Mouse (Mus musculus) midbrain, embryonic 15.5 days (tissue): ENCODE results near the gene Kcnh7. TPM values are rescaled to one million over a fixed set of nuclear protein-coding genes. Genes with fewer than 3 reads are reported as not detected.

ENCODE experiments used
- ATAC-seq: fragments of 200-750 bp; cut with Nextera tagmentation; replicated peaks from 2 replicates; pipeline ENCODE4 v1.8.0; 2017; ENCODE audit warnings: moderate TSS enrichment
- H3K27ac ChIP-seq: fragments of 300-500 bp; sonication (generic); 2 replicates; pipeline ENCODE4 v1.5.1; 2015; ENCODE audit warnings: mild to moderate bottlenecking, inconsistent platforms
- H3K27me3 ChIP-seq: fragments of 300-500 bp; sonication (generic); replicated peaks from 2 replicates; pipeline ENCODE4 v1.6.1; 2015; ENCODE audit warnings: inconsistent platforms
- H3K36me3 ChIP-seq: fragments of 300-500 bp; sonication (generic); replicated peaks from 2 replicates; pipeline ENCODE4 v1.6.1; 2015; ENCODE audit warnings: inconsistent platforms
- H3K4me1 ChIP-seq: fragments of 300-500 bp; sonication (generic); 2 replicates; pipeline ENCODE4 v1.6.1; 2015; ENCODE audit warnings: inconsistent platforms
- H3K4me2 ChIP-seq: fragments of 300-500 bp; sonication (generic); 2 replicates; pipeline ENCODE4 v1.6.1; 2015; ENCODE audit warnings: inconsistent platforms, mild to moderate bottlenecking, moderate library complexity
- H3K4me3 ChIP-seq: fragments of 300-500 bp; sonication (generic); 2 replicates; pipeline ENCODE4 v1.5.1; 2015; ENCODE audit warnings: mild to moderate bottlenecking, inconsistent platforms
- H3K9ac ChIP-seq: fragments of 300-500 bp; sonication (generic); 2 replicates; pipeline ENCODE4 v1.6.1; 2015; ENCODE audit warnings: mild to moderate bottlenecking, inconsistent platforms
- H3K9me3 ChIP-seq: fragments of 300-500 bp; sonication (generic); 2 replicates; pipeline ENCODE4 v1.6.1; 2016; ENCODE audit warnings: inconsistent platforms
- WGBS: fragments of 180-500 bp; shearing (Covaris S2); methylation state at CpG from one replicate; pipeline ENCODE4 v1.1.7; 2015; ENCODE audit warnings: mixed read lengths; 5-methylcytosine and 5-hydroxymethylcytosine counted together
- polyA plus RNA-seq: library from polyadenylated mRNA; unstranded; fragments of >200 nt; fragmentation: Nextera tagmentation; extraction: Ambion mirVana; gene quantifications from 2 replicates; pipeline ENCODE4 v1.2.1, GENCODE M21; 2015

Kcnh7 gene
- polyA plus RNA-seq, 1 experiment from 2014 or later: 10.3 TPM

GRCm38 (mm10) chr2:62685934-62686333, 498.2 kb downstream of the Kcnh7 start:
- H3K4me2 ChIP-seq: no peak overlapping the region
- H3K27ac ChIP-seq: no peak overlapping the region
- no peak overlapping the region for H3K4me3 ChIP-seq
- no peaks in the 10 kb centered on the region for H3K27me3 ChIP-seq
- H3K9me3 ChIP-seq: no peaks in the 10 kb centered on the region
- no peak for ATAC-seq
- WGBS: 90% methylated on average over 6 of the region's 6 CpGs
- no peaks in the 10 kb centered on the region for H3K4me1 ChIP-seq
- no peak overlapping the region for H3K9ac ChIP-seq
- no peaks in the 10 kb centered on the region for H3K36me3 ChIP-seq

GRCm38 (mm10) chr2:62684989-62685595, 499.0 kb downstream of the Kcnh7 start:
- H3K9me3 ChIP-seq: no peaks in the 10 kb centered on the region
- no peaks in the 10 kb centered on the region for H3K36me3 ChIP-seq
- H3K4me3 ChIP-seq: no peak overlapping the region
- 63% methylated on average over 3 of the region's 3 CpGs for WGBS
- H3K27me3 ChIP-seq: no peaks in the 10 kb centered on the region
- no peaks in the 10 kb centered on the region for H3K4me1 ChIP-seq
- no peak overlapping the region for H3K9ac ChIP-seq
- ATAC-seq: no peak
- H3K27ac ChIP-seq: no peak overlapping the region
- H3K4me2 ChIP-seq: no peak overlapping the region

GRCm38 (mm10) chr2:62681667-62682066, 502.4 kb downstream of the Kcnh7 start:
- H3K27ac ChIP-seq: no peak overlapping the region
- ATAC-seq: no peak
- 71% methylated on average over 8 of the region's 8 CpGs for WGBS
- H3K36me3 ChIP-seq: no peaks in the 10 kb centered on the region
- H3K4me2 ChIP-seq: no peak overlapping the region
- H3K9me3 ChIP-seq: no peaks in the 10 kb centered on the region
- H3K9ac ChIP-seq: no peak overlapping the region
- no peaks in the 10 kb centered on the region for H3K4me1 ChIP-seq
- H3K27me3 ChIP-seq: no peaks in the 10 kb centered on the region
- H3K4me3 ChIP-seq: no peak overlapping the region

GRCm38 (mm10) chr2:62672788-62673187, 511.3 kb downstream of the Kcnh7 start:
- 92% methylated on average over 5 of the region's 5 CpGs for WGBS
- Histone ChIP-seq H3K4me2 (no peak overlapping the region), H3K4me1 (no peaks in the 10 kb centered on the region), H3K27ac (no peak overlapping the region), H3K36me3 (no peaks in the 10 kb centered on the region), H3K4me3 (no peak overlapping the region), H3K27me3 (no peaks in the 10 kb centered on the region), H3K9ac (no peak overlapping the region), H3K9me3 (no peaks in the 10 kb centered on the region)
- ATAC-seq: no peak

GRCm38 (mm10) chr2:62670767-62671166, 513.3 kb downstream of the Kcnh7 start:
- Histone ChIP-seq H3K4me3 (no peak overlapping the region), H3K36me3 (no peaks in the 10 kb centered on the region), H3K9ac (no peak overlapping the region), H3K9me3 (no peaks in the 10 kb centered on the region), H3K4me2 (no peak overlapping the region), H3K27ac (no peak overlapping the region), H3K4me1 (no peaks in the 10 kb centered on the region), H3K27me3 (no peaks in the 10 kb centered on the region)
- no peak for ATAC-seq
- WGBS: 88% methylated on average over 4 of the region's 4 CpGs

- H3K4me3 ChIP-seq: no peak overlapping the region
- WGBS: 85% methylated on average over 5 of the region's 5 CpGs
- no peak overlapping the region for H3K9ac ChIP-seq
- no peaks in the 10 kb centered on the region for H3K4me1 ChIP-seq
- no peak overlapping the region for H3K27ac ChIP-seq
- no peaks in the 10 kb centered on the region for H3K27me3 ChIP-seq
- H3K4me2 ChIP-seq: no peak overlapping the region
- no peaks in the 10 kb centered on the region for H3K36me3 ChIP-seq
- H3K9me3 ChIP-seq: no peaks in the 10 kb centered on the region
- no peak for ATAC-seq
Measured at GRCm38 (mm10) chr2:62670301-62670700, 513.8 kb downstream of the Kcnh7 start.

- no peak overlapping the region for H3K9ac ChIP-seq
- no peak overlapping the region for H3K27ac ChIP-seq
- no peak for ATAC-seq
- no peaks in the 10 kb centered on the region for H3K9me3 ChIP-seq
- H3K4me2 ChIP-seq: no peak overlapping the region
- H3K27me3 ChIP-seq: no peaks in the 10 kb centered on the region
- WGBS: 77% methylated on average over 3 of the region's 3 CpGs
- H3K36me3 ChIP-seq: no peaks in the 10 kb centered on the region
- H3K4me3 ChIP-seq: no peak overlapping the region
- H3K4me1 ChIP-seq: no peaks in the 10 kb centered on the region
Measured at GRCm38 (mm10) chr2:62669848-62670247, 514.2 kb downstream of the Kcnh7 start.

- Histone ChIP-seq H3K9ac (no peak overlapping the region), H3K27me3 (no peaks in the 10 kb centered on the region), H3K4me3 (no peak overlapping the region), H3K36me3 (no peaks in the 10 kb centered on the region), H3K4me1 (0 out of 2 replicates have a peak, but pooled peaks cover 3% of the 10 kb centered on the region), H3K27ac (no peak overlapping the region), H3K9me3 (no peaks in the 10 kb centered on the region), H3K4me2 (no peak overlapping the region)
- 49% methylated on average over 1 of the region's 1 CpGs for WGBS
- ATAC-seq: no peak
Measured at GRCm38 (mm10) chr2:62665536-62665935, 518.6 kb downstream of the Kcnh7 start.

GRCm38 (mm10) chr2:62664839-62665238, 519.2 kb downstream of the Kcnh7 start:
- ATAC-seq: no peak
- no peaks in the 10 kb centered on the region for H3K36me3 ChIP-seq
- WGBS: 65% methylated on average over 7 of the region's 7 CpGs
- peak overlapping the region; percentile 95; the same call in 1 of the 2 replicates for H3K4me2 ChIP-seq
- H3K27me3 ChIP-seq: no peaks in the 10 kb centered on the region
- H3K9me3 ChIP-seq: no peaks in the 10 kb centered on the region
- H3K4me3 ChIP-seq: peak overlapping the region; percentile 80
- 0 out of 2 replicates have a peak, but pooled peaks cover 3% of the 10 kb centered on the region for H3K4me1 ChIP-seq
- H3K27ac ChIP-seq: no peak overlapping the region
- no peak overlapping the region for H3K9ac ChIP-seq

- Histone ChIP-seq H3K9ac (peak within 1 kb of the TSS; percentile 54), H3K4me3 (peak within 1 kb of the TSS; percentile 80), H3K36me3 (no peaks in the 10 kb centered on the region), H3K27me3 (no peaks in the 10 kb centered on the region), H3K4me2 (peak within 1 kb of the TSS; percentile 95), H3K27ac (no peak within 1 kb of the TSS), H3K4me1 (0 out of 2 replicates have a peak, but pooled peaks cover 3% of the 10 kb centered on the region), H3K9me3 (no peaks in the 10 kb centered on the region)
- WGBS: under 1% methylated on average over 43 of the region's 43 CpGs
- ATAC-seq: peak; percentile 99
Measured at GRCm38 (mm10) chr2:62664135-62664670, 519.9 kb downstream of the Kcnh7 start, which contains the start of gene Gca. Gca (plus strand) TSS chr2:62664285.

- WGBS: 80% methylated on average over 3 of the region's 3 CpGs
- ATAC-seq: no peak
- H3K27ac ChIP-seq: no peak overlapping the region
- H3K9me3 ChIP-seq: no peaks in the 10 kb centered on the region
- no peak overlapping the region for H3K4me3 ChIP-seq
- H3K36me3 ChIP-seq: no peaks in the 10 kb centered on the region
- 0 out of 2 replicates have a peak, but pooled peaks cover 3% of the 10 kb centered on the region for H3K4me1 ChIP-seq
- no peaks in the 10 kb centered on the region for H3K27me3 ChIP-seq
- H3K9ac ChIP-seq: no peak overlapping the region
- no peak overlapping the region for H3K4me2 ChIP-seq
Measured at GRCm38 (mm10) chr2:62662560-62662959, 521.5 kb downstream of the Kcnh7 start.

- Histone ChIP-seq H3K9me3 (no peaks in the 10 kb centered on the region), H3K9ac (no peak overlapping the region), H3K27me3 (no peaks in the 10 kb centered on the region), H3K36me3 (no peaks in the 10 kb centered on the region), H3K27ac (no peak overlapping the region), H3K4me2 (no peak overlapping the region), H3K4me1 (0 out of 2 replicates have a peak, but pooled peaks cover 3% of the 10 kb centered on the region), H3K4me3 (no peak overlapping the region)
- 53% methylated on average over 6 of the region's 6 CpGs for WGBS
- ATAC-seq: no peak
Measured at GRCm38 (mm10) chr2:62660565-62660964, 523.5 kb downstream of the Kcnh7 start.

- Histone ChIP-seq H3K27ac (no peak overlapping the region), H3K36me3 (no peaks in the 10 kb centered on the region), H3K9me3 (no peaks in the 10 kb centered on the region), H3K4me2 (no peak overlapping the region), H3K4me1 (no peaks in the 10 kb centered on the region), H3K4me3 (no peak overlapping the region), H3K27me3 (no peaks in the 10 kb centered on the region), H3K9ac (no peak overlapping the region)
- WGBS: 84% methylated on average over 1 of the region's 1 CpGs
- ATAC-seq: no peak
Measured at GRCm38 (mm10) chr2:62656072-62656471, 528.0 kb downstream of the Kcnh7 start.
